ENCODE assay signal across 25 mouse cellular contexts in the genomic region with DNA sequence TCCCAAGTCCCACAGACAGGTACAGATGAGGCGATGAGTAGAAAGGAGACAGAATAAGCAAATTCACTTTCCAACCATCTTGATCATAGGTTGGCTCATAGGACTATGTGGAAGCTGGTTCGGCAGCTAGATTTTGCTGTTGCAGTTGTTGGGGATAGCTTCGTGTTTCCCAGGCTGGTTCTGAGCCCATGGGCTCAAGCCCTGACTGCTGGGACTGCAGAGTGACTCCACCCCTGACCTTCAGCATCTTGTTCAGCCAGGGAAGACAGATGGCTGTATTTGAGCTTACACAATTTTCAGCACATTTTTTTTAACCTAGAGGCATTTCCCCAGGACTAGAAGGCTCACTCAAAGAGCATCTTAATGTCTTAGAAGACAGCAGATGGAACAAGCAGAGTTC.
A peak's percentile ranks its signal among the peaks of the same experiment; 100 is the strongest.
DNase-seq lines count a peak whose midpoint lies in the region; ATAC-seq and TF ChIP-seq lines count a peak whose summit lies in the region.
"Had no signal": no experiment of that assay in that cellular context is flagged by ENCODE, and none has a peak within 500 bp of the region (broad histone marks: within the 10 kb centered on the region; RNA-seq: fewer than 3 reads in every experiment).

No protein-coding gene starts in this region.

- ATAC-seq in heart, embryonic 12.5 days (ENCODE audit: insufficient number of reproducible peaks, low FRiP score) = no peak
- ATAC-seq in kidney, embryonic 16.5 days (ENCODE audit: low FRiP score, low TSS enrichment) = no peak
- no peak for ATAC-seq in midbrain, embryonic 15.5 days (replicated peaks)
- no peak for ATAC-seq in midbrain, embryonic 16.5 days
- ATAC-seq: activated CD4-positive, CD25-positive, alpha-beta regulatory T cell, adult 4 months; CD4-positive, CD25-positive, alpha-beta regulatory T cell, adult 4 months; forebrain, embryonic 13.5 days; Patski had no signal

- no peak for TF ChIP-seq CTCF in gastrocnemius, adult 2 months (IDR thresholded peaks at IDR 0.05)
- no peak for TF ChIP-seq CTCF in heart, adult 2 months (IDR thresholded peaks at IDR 0.05)
- TF ChIP-seq CTCF in kidney, adult 2 months (conservative IDR thresholded peaks at IDR 0.05; ENCODE audit: insufficient read depth, insufficient read length, low read depth, low read length) = no peak

- peak overlapping the region; percentile 2; the same call in 1 of the 2 replicates for H3K27ac ChIP-seq in gastrocnemius, adult 2 months
- H3K27ac ChIP-seq in heart, adult 2 months = peak overlapping the region; percentile 12
- no peak overlapping the region for H3K27ac ChIP-seq in heart, embryonic 12.5 days (ENCODE audit: poor library complexity, severe bottlenecking)
- H3K27ac ChIP-seq in kidney, adult 2 months (ENCODE audit: insufficient read depth, low read depth, low read length) = peak overlapping the region; percentile 46; the same call in 1 of the 2 replicates
- no peak overlapping the region for H3K27ac ChIP-seq in kidney, embryonic 16.5 days (ENCODE audit: low read length)
- 0 out of 2 replicates have a peak overlapping the region, but pooled peaks have one; percentile 20 for H3K27ac ChIP-seq in midbrain, embryonic 15.5 days
- no peak overlapping the region for H3K27ac ChIP-seq in midbrain, embryonic 16.5 days (ENCODE audit: low read length)
- H3K27ac ChIP-seq: embryonic facial prominence, embryonic 10.5 days; embryonic facial prominence, embryonic 12.5 days; forebrain, embryonic 13.5 days had no signal

- H3K4me2 ChIP-seq in heart, embryonic 12.5 days = no peak overlapping the region
- H3K4me2 ChIP-seq in kidney, embryonic 16.5 days (replicated peaks; ENCODE audit: low read depth, low read length) = no peak overlapping the region
- H3K4me2 ChIP-seq in midbrain, embryonic 15.5 days = no peak overlapping the region
- H3K4me2 ChIP-seq in midbrain, embryonic 16.5 days (ENCODE audit: low read length) = no peak overlapping the region
- H3K4me2 ChIP-seq: embryonic facial prominence, embryonic 12.5 days; forebrain, embryonic 13.5 days had no signal

- TF ChIP-seq POLR2A in heart, adult 2 months (IDR thresholded peaks at IDR 0.05; ENCODE audit: insufficient read depth, low read depth, low read length) = no peak
- no peak for TF ChIP-seq POLR2A in kidney, adult 2 months (IDR thresholded peaks at IDR 0.05; ENCODE audit: low read depth, low read length)

- no peak overlapping the region for H3K4me3 ChIP-seq in gastrocnemius, adult 2 months
- H3K4me3 ChIP-seq in heart, adult 2 months = no peak overlapping the region
- H3K4me3 ChIP-seq in heart, embryonic 12.5 days = no peak overlapping the region
- H3K4me3 ChIP-seq in kidney, adult 2 months (ENCODE audit: insufficient read depth, low read depth, low read length) = no peak overlapping the region
- H3K4me3 ChIP-seq in kidney, embryonic 16.5 days (ENCODE audit: low read length) = no peak overlapping the region
- H3K4me3 ChIP-seq in midbrain, embryonic 15.5 days = no peak overlapping the region
- no peak overlapping the region for H3K4me3 ChIP-seq in midbrain, embryonic 16.5 days (ENCODE audit: low read depth, low read length)
- H3K4me3 ChIP-seq: embryonic facial prominence, embryonic 10.5 days; embryonic facial prominence, embryonic 12.5 days; forebrain, embryonic 13.5 days had no signal

- H3K9ac ChIP-seq in heart, adult 2 months (ENCODE audit: low read depth, low read length) = no peak overlapping the region
- H3K9ac ChIP-seq in heart, embryonic 12.5 days = no peak overlapping the region
- H3K9ac ChIP-seq in kidney, embryonic 16.5 days (replicated peaks; ENCODE audit: low read length) = no peak overlapping the region
- H3K9ac ChIP-seq in midbrain, embryonic 15.5 days = no peak overlapping the region
- no peak overlapping the region for H3K9ac ChIP-seq in midbrain, embryonic 16.5 days (ENCODE audit: low read depth, low read length)
- H3K9ac ChIP-seq: embryonic facial prominence, embryonic 12.5 days; forebrain, embryonic 13.5 days had no signal

- H3K9me3 ChIP-seq in heart, embryonic 12.5 days (replicated peaks) = 0 out of 2 replicates have a peak, but pooled peaks cover 2% of the 10 kb centered on the region
- H3K9me3 ChIP-seq in kidney, embryonic 16.5 days (ENCODE audit: low read length) = peaks cover 6% of the 10 kb centered on the region; the same call in 1 of the 2 replicates
- H3K9me3 ChIP-seq in midbrain, embryonic 15.5 days = no peaks in the 10 kb centered on the region
- H3K9me3 ChIP-seq in midbrain, embryonic 16.5 days (replicated peaks; ENCODE audit: control insufficient read depth, low read length, poor library complexity, severe bottlenecking) = no peaks in the 10 kb centered on the region; the same call in 1 of the 2 replicates
- H3K9me3 ChIP-seq: embryonic facial prominence, embryonic 10.5 days; embryonic facial prominence, embryonic 12.5 days; forebrain, embryonic 13.5 days; G1E had no signal

- WGBS in heart, adult 2 months = 89% methylated on average over 3 of the region's 3 CpGs
- WGBS in heart, embryonic 12.5 days = 72% methylated on average over 3 of the region's 3 CpGs
- 87% methylated on average over 3 of the region's 3 CpGs for WGBS in kidney, adult 2 months
- WGBS in kidney, embryonic 16.5 days = 90% methylated on average over 3 of the region's 3 CpGs
- 83% methylated on average over 3 of the region's 3 CpGs for WGBS in midbrain, embryonic 15.5 days
- 91% methylated on average over 3 of the region's 3 CpGs for WGBS in midbrain, embryonic 16.5 days

- intact Hi-C loops in gastrocnemius, adult 2 months (cut with DNase I) = no loop called here
- intact Hi-C loops in heart, adult 2 months (cut with DNase I) = no loop called here

- H3K4me1 ChIP-seq in heart, adult 2 months (ENCODE audit: control insufficient read depth, insufficient read depth, low read length) = peaks cover 17% of the 10 kb centered on the region
- H3K4me1 ChIP-seq in heart, embryonic 12.5 days (replicated peaks) = peaks cover 14% of the 10 kb centered on the region
- peaks cover 3% of the 10 kb centered on the region for H3K4me1 ChIP-seq in kidney, adult 2 months (ENCODE audit: control insufficient read depth, insufficient read depth, low read length)
- H3K4me1 ChIP-seq in kidney, embryonic 16.5 days (ENCODE audit: insufficient read depth, low read length) = no peaks in the 10 kb centered on the region
- H3K4me1 ChIP-seq in midbrain, embryonic 15.5 days = no peaks in the 10 kb centered on the region
- H3K4me1 ChIP-seq in midbrain, embryonic 16.5 days (ENCODE audit: control insufficient read depth, insufficient read depth, low read length) = peaks cover 3% of the 10 kb centered on the region; the same call in 1 of the 2 replicates
- H3K4me1 ChIP-seq: embryonic facial prominence, embryonic 10.5 days; embryonic facial prominence, embryonic 12.5 days had no signal

- H3K27me3 ChIP-seq in heart, adult 2 months (ENCODE audit: control insufficient read depth, insufficient read depth, low read length) = no peaks in the 10 kb centered on the region
- H3K27me3 ChIP-seq in heart, embryonic 12.5 days (replicated peaks) = no peaks in the 10 kb centered on the region
- no peaks in the 10 kb centered on the region for H3K27me3 ChIP-seq in kidney, adult 2 months (replicated peaks; ENCODE audit: control insufficient read depth, insufficient read depth, low read length)
- H3K27me3 ChIP-seq in kidney, embryonic 16.5 days (ENCODE audit: insufficient read depth, low read length) = no peaks in the 10 kb centered on the region
- H3K27me3 ChIP-seq in midbrain, embryonic 15.5 days (replicated peaks) = no peaks in the 10 kb centered on the region
- no peaks in the 10 kb centered on the region for H3K27me3 ChIP-seq in midbrain, embryonic 16.5 days (ENCODE audit: control insufficient read depth, insufficient read depth, low read depth, low read length)
- H3K27me3 ChIP-seq: CH12.LX; embryonic facial prominence, embryonic 12.5 days; forebrain, embryonic 13.5 days; Patski had no signal

- no peak for TF ChIP-seq EP300 in heart, adult 2 months (IDR thresholded peaks at IDR 0.05; ENCODE audit: insufficient read depth, low read depth, low read length)

- DNase-seq in gastrocnemius, adult 2 months = no peak
- no peak for DNase-seq in gastrocnemius, postnatal 4 days (ENCODE audit: low spot score in 2 of 2)
- no peak for DNase-seq in heart, adult 2 months
- DNase-seq in kidney, adult 2 months = no peak
- DNase-seq: adrenal gland, adult 8-10 months; adrenal gland, postnatal 14 days; adrenal gland, postnatal 36 days; B cell, adult 2 months; cerebellum, adult 11-12 months; cerebellum, adult 2 months; cerebellum, adult 9-10 months; cerebellum, postnatal 10 days; cerebellum, postnatal 25 days had no signal

- H3K36me3 ChIP-seq in heart, adult 2 months (ENCODE audit: control insufficient read depth, insufficient read depth, low read length) = peaks cover 21% of the 10 kb centered on the region
- 0 out of 2 replicates have a peak, but pooled peaks cover 7% of the 10 kb centered on the region for H3K36me3 ChIP-seq in heart, embryonic 12.5 days
- H3K36me3 ChIP-seq in kidney, adult 2 months (ENCODE audit: control insufficient read depth, insufficient read depth, low read length) = no peaks in the 10 kb centered on the region; the same call in 1 of the 2 replicates
- H3K36me3 ChIP-seq in kidney, embryonic 16.5 days (ENCODE audit: insufficient read depth, low read length) = no peaks in the 10 kb centered on the region
- H3K36me3 ChIP-seq in midbrain, embryonic 15.5 days (replicated peaks) = 0 out of 2 replicates have a peak, but pooled peaks cover 4% of the 10 kb centered on the region
- no peaks in the 10 kb centered on the region; the same call in 1 of the 2 replicates for H3K36me3 ChIP-seq in midbrain, embryonic 16.5 days (ENCODE audit: control insufficient read depth, insufficient read depth, low read length)
- H3K36me3 ChIP-seq: embryonic facial prominence, embryonic 10.5 days; G1E had no signal

- no peaks in the 10 kb centered on the region for H3K79me2 ChIP-seq in heart, adult 2 months (replicated peaks; ENCODE audit: control insufficient read depth, insufficient read depth, low read length)

Comparison
In these comparisons a context has a peak if more than half of its experiments do, and no peak if none do; other contexts are left out.
1. H3K27ac ChIP-seq: peak in gastrocnemius, adult 2 months (single experiment), heart, adult 2 months (single experiment), kidney, adult 2 months (single experiment) and midbrain, embryonic 15.5 days (single experiment); none in heart, embryonic 12.5 days (single experiment), kidney, embryonic 16.5 days (single experiment) and midbrain, embryonic 16.5 days (single experiment).